Mouse (Mus musculus) embryonic fibroblast, embryonic 13.5 days (primary cell): ENCODE results near the gene Col4a2. TPM values are rescaled to one million over a fixed set of nuclear protein-coding genes. Genes with fewer than 3 reads are reported as not detected.
A peak's percentile ranks its signal among the peaks of the same experiment; 100 is the strongest.

ENCODE experiments used
- H3K27ac ChIP-seq: 2 replicates; pipeline ENCODE4 v1.5.1; 2012; ENCODE audit warnings: low read length, control low read depth, inconsistent platforms; ENCODE audit not compliant: insufficient read depth
- H3K4me1 ChIP-seq: 2 replicates; pipeline ENCODE4 v1.6.1; 2011; ENCODE audit warnings: low read length; ENCODE audit not compliant: control insufficient read depth, insufficient read depth
- H3K4me3 ChIP-seq: 2 replicates; pipeline ENCODE4 v1.5.1; 2011; ENCODE audit warnings: mild to moderate bottlenecking, control low read depth, low read length; ENCODE audit not compliant: insufficient read depth
- CTCF ChIP-seq: IDR thresholded peaks from 2 replicates; pipeline ENCODE4 v1.5.1; 2011; ENCODE audit warnings: mild to moderate bottlenecking, control low read depth, low read length, moderate library complexity, borderline replicate concordance; ENCODE audit not compliant: insufficient read depth
- POLR2A ChIP-seq: IDR thresholded peaks from 2 replicates; pipeline ENCODE4 v1.6.1; 2011; ENCODE audit warnings: low read depth, mild to moderate bottlenecking, control low read depth, low read length, moderate library complexity
- polyA plus RNA-seq: library from polyadenylated mRNA; stranded (reverse); fragments of >200 nt; gene quantifications from 2 replicates; pipeline ENCODE4 v1.2.4, GENCODE M21; 2011; ENCODE audit warnings: low read depth; ENCODE audit not compliant: missing spikeins, insufficient read length

Col4a2 gene
- polyA plus RNA-seq, 1 experiment: 282 TPM

DNA sequence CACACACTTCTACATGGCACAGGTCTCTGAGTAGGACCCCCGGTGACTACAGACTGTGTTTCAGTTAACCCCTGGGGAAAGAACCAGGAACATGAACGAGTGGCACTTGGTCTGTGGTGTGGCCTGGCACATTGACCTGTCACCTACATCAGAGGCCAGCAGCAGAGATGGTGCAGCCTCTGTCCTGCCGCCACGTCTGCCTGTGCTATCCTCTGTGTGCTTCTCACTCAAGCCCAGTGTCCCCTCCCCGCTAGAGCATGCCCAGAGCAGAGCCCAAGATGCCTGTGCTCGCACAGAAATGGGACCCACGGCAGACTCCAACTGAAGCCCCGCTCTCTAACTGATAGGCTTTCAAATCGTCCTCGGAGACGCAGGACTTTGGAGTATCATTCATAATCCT, 6.8 kb downstream of the Col4a2 start:
- TF ChIP-seq CTCF (no peak), POLR2A (no peak)
- Histone ChIP-seq H3K4me3 (no peak overlapping the region), H3K4me1 (peaks cover 21% of the 10 kb centered on the region)

GRCm38 (mm10) chr8:11321841-11322240, 9.2 kb downstream of the Col4a2 start:
- no peak overlapping the region for H3K4me3 ChIP-seq
- H3K27ac ChIP-seq: peak overlapping the region; percentile 80; the same call in 1 of the 2 replicates
- TF ChIP-seq POLR2A: no peak
- no peak for TF ChIP-seq CTCF
- peaks cover 23% of the 10 kb centered on the region for H3K4me1 ChIP-seq

More for the DNA sequence above, 6.8 kb downstream of the Col4a2 start:
- no peak overlapping the region for H3K27ac ChIP-seq

GRCm38 (mm10) chr8:11322724-11323585, 10.3 kb downstream of the Col4a2 start:
- no peak for TF ChIP-seq POLR2A
- TF ChIP-seq CTCF: no peak
- H3K27ac ChIP-seq: peak overlapping the region; percentile 80
- H3K4me3 ChIP-seq: no peak overlapping the region
- peaks cover 31% of the 10 kb centered on the region for H3K4me1 ChIP-seq

GRCm38 (mm10) chr8:11323681-11324080, 11.1 kb downstream of the Col4a2 start:
- Histone ChIP-seq H3K27ac (peak overlapping the region; percentile 80; the same call in 1 of the 2 replicates), H3K4me3 (no peak overlapping the region), H3K4me1 (peaks cover 32% of the 10 kb centered on the region)
- no peak for TF ChIP-seq CTCF
- no peak for TF ChIP-seq POLR2A

- Histone ChIP-seq H3K27ac (peak overlapping the region; percentile 2; the same call in 1 of the 2 replicates), H3K4me1 (peaks cover 32% of the 10 kb centered on the region), H3K4me3 (no peak overlapping the region)
- TF ChIP-seq CTCF: no peak
These were observed 12.3 kb downstream of the Col4a2 start for GRCm38 (mm10) chr8:11324801-11325395.

GRCm38 (mm10) chr8:11327298-11327697, 14.7 kb downstream of the Col4a2 start:
- TF ChIP-seq POLR2A (no peak), CTCF (no peak)
- Histone ChIP-seq H3K4me3 (no peak overlapping the region), H3K27ac (peak overlapping the region; percentile 77), H3K4me1 (peaks cover 40% of the 10 kb centered on the region)

DNA sequence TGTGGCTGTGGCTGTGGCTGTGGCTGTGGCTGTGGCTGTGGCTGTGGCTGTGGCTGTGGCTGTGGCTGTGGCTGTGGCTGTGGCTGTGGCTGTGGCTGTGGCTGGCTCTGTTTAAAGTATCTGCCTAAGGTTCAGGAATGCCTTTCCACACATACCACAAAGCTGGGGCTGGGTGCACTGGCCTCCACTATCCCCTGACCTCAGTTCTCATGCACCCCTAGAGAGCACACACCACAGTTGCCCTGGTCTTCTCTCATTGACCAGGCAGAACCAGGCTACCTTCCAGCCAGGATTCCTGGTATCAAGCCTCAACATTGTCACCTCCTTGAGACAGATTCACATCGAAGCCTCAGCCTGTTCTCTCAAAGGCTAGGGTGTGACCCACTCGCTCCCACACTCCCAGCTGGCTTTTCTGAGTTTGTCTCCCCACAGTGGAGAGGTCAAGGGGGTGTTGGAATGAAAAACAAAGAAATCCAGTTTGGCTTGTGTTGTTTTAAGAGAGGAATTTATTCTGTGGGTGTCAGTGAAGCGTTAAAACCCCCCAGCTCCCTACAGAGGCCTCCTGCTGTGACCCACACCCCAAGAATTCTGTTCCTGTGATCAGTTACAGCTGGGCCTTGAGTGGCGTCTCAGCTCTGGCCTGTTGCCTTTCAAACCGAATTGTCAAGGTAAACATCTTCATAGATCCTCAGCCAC, 15.3 kb downstream of the Col4a2 start:
- TF ChIP-seq CTCF (no peak), POLR2A (no peak)
- Histone ChIP-seq H3K27ac (peak overlapping the region; percentile 77), H3K4me3 (no peak overlapping the region), H3K4me1 (peaks cover 37% of the 10 kb centered on the region)

GRCm38 (mm10) chr8:11331561-11331960, 19.0 kb downstream of the Col4a2 start:
- TF ChIP-seq POLR2A (no peak), CTCF (no peak)
- Histone ChIP-seq H3K4me1 (peaks cover 20% of the 10 kb centered on the region), H3K4me3 (no peak overlapping the region), H3K27ac (peak overlapping the region; percentile 30; the same call in 1 of the 2 replicates)

GRCm38 (mm10) chr8:11333746-11334145, 21.1 kb downstream of the Col4a2 start:
- H3K27ac ChIP-seq: no peak overlapping the region
- no peak overlapping the region for H3K4me3 ChIP-seq
- peaks cover 9% of the 10 kb centered on the region for H3K4me1 ChIP-seq
- TF ChIP-seq POLR2A (no peak), CTCF (no peak)

GRCm38 (mm10) chr8:11334493-11334892, 21.9 kb downstream of the Col4a2 start:
- TF ChIP-seq POLR2A: no peak
- TF ChIP-seq CTCF: no peak
- no peak overlapping the region for H3K27ac ChIP-seq
- no peak overlapping the region for H3K4me3 ChIP-seq
- H3K4me1 ChIP-seq: peaks cover 13% of the 10 kb centered on the region
